Mouse (Mus musculus) heart, postnatal 0 days (tissue): ENCODE results near the gene Nr2c1. TPM values are rescaled to one million over a fixed set of nuclear protein-coding genes. Genes with fewer than 3 reads are reported as not detected.

Experiments
- ATAC-seq: fragments of 200-750 bp; cut with Nextera tagmentation; 2 replicates; pipeline ENCODE4 v1.8.0; 2017; ENCODE audit warnings: low read depth, moderate number of reproducible peaks, moderate library complexity; ENCODE audit not compliant: insufficient read depth
- DNase-seq: peaks from one replicate; pipeline ENCODE4 v3.0.0-alpha.2; 2016; ENCODE audit warnings: low spot score
- H3K27ac ChIP-seq: fragments of 300-500 bp; sonication (generic); 2 replicates; pipeline ENCODE4 v1.5.1; 2014; ENCODE audit warnings: low read depth, mild to moderate bottlenecking
- H3K27me3 ChIP-seq: fragments of 300-500 bp; sonication (generic); 2 replicates; pipeline ENCODE4 v1.6.1; 2014; ENCODE audit warnings: low read length, mixed read lengths; ENCODE audit not compliant: control insufficient read depth, insufficient read depth
- H3K36me3 ChIP-seq: fragments of 300-500 bp; sonication (generic); replicated peaks from 2 replicates; pipeline ENCODE4 v1.6.1; 2014; ENCODE audit warnings: low read length, mixed read lengths; ENCODE audit not compliant: control insufficient read depth, insufficient read depth
- H3K4me1 ChIP-seq: fragments of 300-500 bp; sonication (generic); 2 replicates; pipeline ENCODE4 v1.6.1; 2014; ENCODE audit warnings: antibody characterized with exemption; ENCODE audit not compliant: control insufficient read depth, insufficient read depth
- H3K4me2 ChIP-seq: fragments of 300-500 bp; sonication (generic); 2 replicates; pipeline ENCODE4 v1.6.1; 2014; ENCODE audit warnings: low read depth, mild to moderate bottlenecking, low read length, moderate library complexity
- H3K4me3 ChIP-seq: fragments of 300-500 bp; sonication (generic); 2 replicates; pipeline ENCODE4 v1.5.1; 2014; ENCODE audit warnings: low read depth, low read length
- H3K9ac ChIP-seq: fragments of 300-500 bp; sonication (generic); replicated peaks from 2 replicates; pipeline ENCODE4 v1.6.1; 2014; ENCODE audit warnings: low read depth, low read length, mixed read lengths
- H3K9me3 ChIP-seq: fragments of 300-500 bp; sonication (generic); replicated peaks from 2 replicates; pipeline ENCODE4 v1.6.1; 2016; ENCODE audit warnings: low read length; ENCODE audit not compliant: control insufficient read depth
- CTCF ChIP-seq: IDR thresholded peaks from 2 replicates; pipeline ENCODE4 v1.5.1; 2016; ENCODE audit warnings: antibody characterized with exemption, control low read depth, low read depth
- EP300 ChIP-seq: IDR thresholded peaks from 2 replicates; pipeline ENCODE4 v1.6.1; 2016; ENCODE audit warnings: antibody characterized with exemption, low read depth
- WGBS: fragments of 180-500 bp; shearing (Covaris S2); extraction: QIAGEN DNeasy Blood & Tissue Kit; methylation state at CpG from one replicate; pipeline ENCODE4 v1.1.7; 2014; 5-methylcytosine and 5-hydroxymethylcytosine counted together
- polyA plus RNA-seq: library from polyadenylated mRNA; unstranded; fragments of >200 nt; fragmentation: Nextera tagmentation; extraction: Ambion mirVana; gene quantifications from 2 replicates; pipeline ENCODE4 v1.2.1, GENCODE M21; 2015
- total RNA-seq: library from RNA; depleted of rRNA; stranded (reverse); fragments of >200 nt; gene quantifications from 2 replicates; pipeline ENCODE4 v1.2.3, GENCODE M21; 2014; ENCODE audit warnings: low replicate concordance; rRNA removed

The Nr2c1 gene
- total and polyA plus RNA-seq, 2 experiments from 2014 or later: 4.8 to 5.2 TPM

GRCm38 (mm10) chr10:94241346-94241745 is 93.5 kb downstream of the Nr2c1 start:
- H3K36me3 ChIP-seq: no peaks in the 10 kb centered on the region
- H3K9me3 ChIP-seq: no peaks in the 10 kb centered on the region
- no peaks in the 10 kb centered on the region for H3K4me1 ChIP-seq
- ATAC-seq (no peak), DNase-seq (no peak)
- no peak overlapping the region for H3K9ac ChIP-seq
- H3K4me3 ChIP-seq: no peak overlapping the region
- H3K4me2 ChIP-seq: no peak overlapping the region
- H3K27ac ChIP-seq: no peak overlapping the region
- H3K27me3 ChIP-seq: no peaks in the 10 kb centered on the region
- no peak for TF ChIP-seq CTCF
- TF ChIP-seq EP300: no peak
- WGBS: 80% methylated on average over 2 of the region's 2 CpGs

Other genes with a start within 250 kb of the Nr2c1 start
- 20.8 and 23.8 TPM in 2 replicates for gene Vezt, start 112.2 kb upstream of the Nr2c1 start, total RNA-seq
- 21.9 and 25.8 TPM in 2 replicates for gene Vezt, start 112.2 kb upstream of the Nr2c1 start, polyA plus RNA-seq
- gene Fgd6, start 112.0 kb upstream of the Nr2c1 start, total RNA-seq: 2.7 and 3.6 TPM in 2 replicates
- gene Fgd6, start 112.0 kb upstream of the Nr2c1 start, polyA plus RNA-seq: 1.3 and 1.4 TPM in 2 replicates
- gene Ndufa12, start 50.7 kb downstream of the Nr2c1 start, total RNA-seq: 400 and 502 TPM in 2 replicates
- 1,221 and 1,258 TPM in 2 replicates for gene Ndufa12, start 50.7 kb downstream of the Nr2c1 start, polyA plus RNA-seq
- not detected in 2 replicates for gene Gm4792, start 150.7 kb downstream of the Nr2c1 start, total RNA-seq
- gene Gm4792, start 150.7 kb downstream of the Nr2c1 start, polyA plus RNA-seq: not detected in 2 replicates
- gene Tmcc3, start 163.9 kb downstream of the Nr2c1 start, total RNA-seq: 4.1 and 11.4 TPM in 2 replicates
- 9.6 and 10.0 TPM in 2 replicates for gene Tmcc3, start 163.9 kb downstream of the Nr2c1 start, polyA plus RNA-seq